Mouse (Mus musculus) intestine, embryonic 14.5 days (tissue): ENCODE measurements at regions not wholly inside any gene's neighbourhood (a gene's known extent, or its start where the extent isn't known, plus 50 kb on each side); places are given as distances from the start of the nearest gene placed in this dataset.
A peak's percentile ranks its signal among the peaks of the same experiment; 100 is the strongest.

Experiments used
- ATAC-seq: fragments of 200-750 bp; cut with Nextera tagmentation; replicated peaks from 2 replicates; pipeline ENCODE4 v1.8.0; 2017; ENCODE audit warnings: low read depth, moderate number of reproducible peaks, moderate TSS enrichment, moderate library complexity; ENCODE audit not compliant: low FRiP score, low TSS enrichment
- DNase-seq: peaks from one replicate; pipeline ENCODE4 v3.0.0-alpha.2; 2018; ENCODE audit warnings: low spot score
- H3K27ac ChIP-seq: fragments of 300-500 bp; sonication (generic); 2 replicates; pipeline ENCODE4 v1.5.1; 2014; ENCODE audit warnings: low read depth, mild to moderate bottlenecking, control low read depth
- H3K27me3 ChIP-seq: fragments of 300-500 bp; sonication (generic); replicated peaks from 2 replicates; pipeline ENCODE4 v1.6.1; 2014; ENCODE audit warnings: low read length, control low read depth; ENCODE audit not compliant: control insufficient read depth, insufficient read depth
- H3K36me3 ChIP-seq: fragments of 300-500 bp; sonication (generic); 2 replicates; pipeline ENCODE4 v1.6.1; 2014; ENCODE audit warnings: low read length, control low read depth; ENCODE audit not compliant: control insufficient read depth, insufficient read depth
- H3K4me1 ChIP-seq: fragments of 300-500 bp; sonication (generic); replicated peaks from 2 replicates; pipeline ENCODE4 v1.6.1; 2014; ENCODE audit warnings: low read length, control low read depth, mixed read lengths; ENCODE audit not compliant: control insufficient read depth, insufficient read depth
- H3K4me2 ChIP-seq: fragments of 300-500 bp; sonication (generic); 2 replicates; pipeline ENCODE4 v1.6.1; 2014; ENCODE audit warnings: low read length
- H3K4me3 ChIP-seq: fragments of 300-500 bp; sonication (generic); 2 replicates; pipeline ENCODE4 v1.5.1; 2014; ENCODE audit warnings: low read depth, low read length, control low read depth, mixed read lengths
- H3K9ac ChIP-seq: fragments of 300-500 bp; sonication (generic); 2 replicates; pipeline ENCODE4 v1.6.1; 2014; ENCODE audit warnings: mild to moderate bottlenecking, low read length
- H3K9me3 ChIP-seq: fragments of 300-500 bp; sonication (generic); 2 replicates; pipeline ENCODE4 v1.6.1; 2016; ENCODE audit warnings: low read length, control low read depth; ENCODE audit not compliant: control insufficient read depth
- WGBS: fragments of 180-500 bp; shearing (Covaris S2); extraction: QIAGEN DNeasy Blood & Tissue Kit; methylation state at CpG from one replicate; pipeline ENCODE4 v1.1.7; 2014; 5-methylcytosine and 5-hydroxymethylcytosine counted together

GRCm38 (mm10) chr8:64397876-64398275 is 191.8 kb upstream of the Tll1 start:
- 48% methylated on average over 4 of the region's 4 CpGs for WGBS
- DNase-seq = no peak
- H3K27ac ChIP-seq = no peak overlapping the region

GRCm38 (mm10) chr8:64395816-64396215 is 189.7 kb upstream of the Tll1 start:
- no peaks in the 10 kb centered on the region for H3K9me3 ChIP-seq

More at GRCm38 (mm10) chr8:64397876-64398275, 191.8 kb upstream of the Tll1 start:
- Histone ChIP-seq H3K4me3 (no peak overlapping the region), H3K4me2 (no peak overlapping the region), H3K9ac (no peak overlapping the region), H3K9me3 (no peaks in the 10 kb centered on the region), H3K36me3 (no peaks in the 10 kb centered on the region), H3K4me1 (no peaks in the 10 kb centered on the region), H3K27me3 (no peaks in the 10 kb centered on the region)
- no peak for ATAC-seq

GRCm38 (mm10) chr8:64389488-64389887 is 183.4 kb upstream of the Tll1 start:
- WGBS = 70% methylated on average over 5 of the region's 5 CpGs
- DNase-seq = no peak
- no peaks in the 10 kb centered on the region for H3K4me1 ChIP-seq

More at GRCm38 (mm10) chr8:64395816-64396215, 189.7 kb upstream of the Tll1 start:
- WGBS = 85% methylated on average over 5 of the region's 5 CpGs
- no peak overlapping the region for H3K9ac ChIP-seq
- H3K4me3 ChIP-seq = no peak overlapping the region
- no peak for DNase-seq
- H3K36me3 ChIP-seq = no peaks in the 10 kb centered on the region
- H3K4me1 ChIP-seq = no peaks in the 10 kb centered on the region
- no peak overlapping the region for H3K4me2 ChIP-seq
- no peaks in the 10 kb centered on the region for H3K27me3 ChIP-seq
- H3K27ac ChIP-seq = no peak overlapping the region
- ATAC-seq = no peak

GRCm38 (mm10) chr8:64388299-64388698 is 182.2 kb upstream of the Tll1 start:
- Histone ChIP-seq H3K36me3 (no peaks in the 10 kb centered on the region), H3K4me3 (no peak overlapping the region), H3K4me1 (no peaks in the 10 kb centered on the region), H3K27ac (no peak overlapping the region), H3K27me3 (no peaks in the 10 kb centered on the region), H3K9me3 (no peaks in the 10 kb centered on the region), H3K4me2 (no peak overlapping the region), H3K9ac (no peak overlapping the region)
- DNase-seq = no peak
- no peak for ATAC-seq
- 95% methylated on average over 2 of the region's 2 CpGs for WGBS

More at GRCm38 (mm10) chr8:64389488-64389887, 183.4 kb upstream of the Tll1 start:
- no peak overlapping the region for H3K9ac ChIP-seq
- no peak overlapping the region for H3K27ac ChIP-seq
- H3K27me3 ChIP-seq = no peaks in the 10 kb centered on the region
- H3K4me3 ChIP-seq = no peak overlapping the region
- H3K4me2 ChIP-seq = no peak overlapping the region
- ATAC-seq = no peak
- H3K36me3 ChIP-seq = no peaks in the 10 kb centered on the region
- no peaks in the 10 kb centered on the region for H3K9me3 ChIP-seq

GRCm38 (mm10) chr8:64379732-64380349 is 173.8 kb upstream of the Tll1 start:
- H3K4me1 ChIP-seq = no peaks in the 10 kb centered on the region
- no peak for DNase-seq
- no peak overlapping the region for H3K27ac ChIP-seq
- no peaks in the 10 kb centered on the region for H3K27me3 ChIP-seq
- 53% methylated on average over 9 of the region's 9 CpGs for WGBS
- H3K9me3 ChIP-seq = no peaks in the 10 kb centered on the region
- H3K4me3 ChIP-seq = no peak overlapping the region
- H3K4me2 ChIP-seq = no peak overlapping the region
- H3K9ac ChIP-seq = no peak overlapping the region
- no peak for ATAC-seq
- H3K36me3 ChIP-seq = no peaks in the 10 kb centered on the region

- no peak for ATAC-seq
Measured at GRCm38 (mm10) chr8:64377830-64378229, 171.8 kb upstream of the Tll1 start.

GRCm38 (mm10) chr8:64375509-64375908 is 169.4 kb upstream of the Tll1 start:
- Histone ChIP-seq H3K27ac (no peak overlapping the region), H3K27me3 (no peaks in the 10 kb centered on the region), H3K4me2 (no peak overlapping the region), H3K9ac (no peak overlapping the region), H3K9me3 (no peaks in the 10 kb centered on the region), H3K36me3 (no peaks in the 10 kb centered on the region), H3K4me1 (peaks cover under 1% of the 10 kb centered on the region; the same call in 1 of the 2 replicates), H3K4me3 (no peak overlapping the region)
- WGBS = 70% methylated on average over 4 of the region's 4 CpGs
- no peak for DNase-seq
- ATAC-seq = no peak

More at GRCm38 (mm10) chr8:64377830-64378229, 171.8 kb upstream of the Tll1 start:
- no peak overlapping the region for H3K9ac ChIP-seq
- no peak overlapping the region for H3K27ac ChIP-seq
- DNase-seq = no peak
- no peaks in the 10 kb centered on the region for H3K9me3 ChIP-seq
- 76% methylated on average over 2 of the region's 2 CpGs for WGBS
- H3K4me2 ChIP-seq = no peak overlapping the region
- no peaks in the 10 kb centered on the region for H3K4me1 ChIP-seq
- H3K27me3 ChIP-seq = no peaks in the 10 kb centered on the region
- H3K36me3 ChIP-seq = no peaks in the 10 kb centered on the region
- no peak overlapping the region for H3K4me3 ChIP-seq

GRCm38 (mm10) chr8:64374980-64375379 is 168.9 kb upstream of the Tll1 start:
- Histone ChIP-seq H3K9ac (no peak overlapping the region), H3K27ac (no peak overlapping the region), H3K9me3 (no peaks in the 10 kb centered on the region), H3K4me2 (no peak overlapping the region), H3K36me3 (no peaks in the 10 kb centered on the region), H3K4me1 (peaks cover 5% of the 10 kb centered on the region; the same call in 1 of the 2 replicates), H3K4me3 (no peak overlapping the region), H3K27me3 (no peaks in the 10 kb centered on the region)
- no peak for DNase-seq
- ATAC-seq = no peak
- WGBS = 66% methylated on average over 5 of the region's 5 CpGs

GRCm38 (mm10) chr8:64369973-64370372 is 163.9 kb upstream of the Tll1 start:
- Histone ChIP-seq H3K27ac (no peak overlapping the region), H3K9me3 (no peaks in the 10 kb centered on the region), H3K4me3 (no peak overlapping the region), H3K4me1 (peaks cover 9% of the 10 kb centered on the region; the same call in 1 of the 2 replicates), H3K27me3 (no peaks in the 10 kb centered on the region), H3K9ac (no peak overlapping the region), H3K36me3 (no peaks in the 10 kb centered on the region), H3K4me2 (0 out of 2 replicates have a peak overlapping the region, but pooled peaks have one; percentile 13)
- DNase-seq = no peak
- no peak for ATAC-seq
- 5% methylated on average over 6 of the region's 6 CpGs for WGBS
